Mouse (Mus musculus): ENCODE data around the gene Cds2. TPM values are rescaled to one million over a fixed set of nuclear protein-coding genes. Genes with fewer than 3 reads are reported as not detected.
A peak's percentile ranks its signal among the peaks of the same experiment; 100 is the strongest.

Gene Cds2
- polyA plus RNA-seq, 1 experiment from 2014 or later = 10.2 TPM

DNA sequence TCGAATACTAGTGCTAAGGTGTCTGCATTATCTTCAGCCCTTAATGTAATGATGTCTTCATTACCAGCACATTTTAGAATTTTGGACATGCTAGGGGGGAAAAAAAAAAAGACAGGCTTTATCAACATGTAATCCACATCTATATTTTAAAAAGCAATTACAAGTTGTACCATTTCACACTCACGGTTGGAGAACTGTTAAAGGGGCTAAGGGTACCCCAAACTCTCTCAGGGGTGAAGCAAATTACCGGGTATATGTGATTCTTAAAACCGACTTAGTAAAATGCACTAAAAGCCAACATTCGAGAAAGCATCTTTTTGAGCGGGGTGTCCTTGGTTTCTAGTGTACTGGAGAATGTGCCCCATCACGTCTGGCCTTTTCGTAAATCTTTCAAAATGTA lies 11.0 kb upstream of the Cds2 start:
- peak overlapping the region; percentile 83 for H3K4me2 ChIP-seq
- DNase-seq = no peak
- WGBS (ENCODE audit: insufficient replicate concordance) = 5% methylated on average over 8 of the region's 8 CpGs
- H3K9me3 ChIP-seq (replicated peaks) = no peaks in the 10 kb centered on the region
- H3K4me3 ChIP-seq (replicated peaks) = peak overlapping the region; percentile 85
- H3K27me3 ChIP-seq = no peaks in the 10 kb centered on the region
- no peak for ATAC-seq (ENCODE audit: low read depth)
- peaks cover 51% of the 10 kb centered on the region for H3K4me1 ChIP-seq (replicated peaks)
- H3K36me3 ChIP-seq = peaks cover 43% of the 10 kb centered on the region
- peak overlapping the region; percentile 89 for H3K9ac ChIP-seq
- H3K27ac ChIP-seq = peak overlapping the region; percentile 88

DNA sequence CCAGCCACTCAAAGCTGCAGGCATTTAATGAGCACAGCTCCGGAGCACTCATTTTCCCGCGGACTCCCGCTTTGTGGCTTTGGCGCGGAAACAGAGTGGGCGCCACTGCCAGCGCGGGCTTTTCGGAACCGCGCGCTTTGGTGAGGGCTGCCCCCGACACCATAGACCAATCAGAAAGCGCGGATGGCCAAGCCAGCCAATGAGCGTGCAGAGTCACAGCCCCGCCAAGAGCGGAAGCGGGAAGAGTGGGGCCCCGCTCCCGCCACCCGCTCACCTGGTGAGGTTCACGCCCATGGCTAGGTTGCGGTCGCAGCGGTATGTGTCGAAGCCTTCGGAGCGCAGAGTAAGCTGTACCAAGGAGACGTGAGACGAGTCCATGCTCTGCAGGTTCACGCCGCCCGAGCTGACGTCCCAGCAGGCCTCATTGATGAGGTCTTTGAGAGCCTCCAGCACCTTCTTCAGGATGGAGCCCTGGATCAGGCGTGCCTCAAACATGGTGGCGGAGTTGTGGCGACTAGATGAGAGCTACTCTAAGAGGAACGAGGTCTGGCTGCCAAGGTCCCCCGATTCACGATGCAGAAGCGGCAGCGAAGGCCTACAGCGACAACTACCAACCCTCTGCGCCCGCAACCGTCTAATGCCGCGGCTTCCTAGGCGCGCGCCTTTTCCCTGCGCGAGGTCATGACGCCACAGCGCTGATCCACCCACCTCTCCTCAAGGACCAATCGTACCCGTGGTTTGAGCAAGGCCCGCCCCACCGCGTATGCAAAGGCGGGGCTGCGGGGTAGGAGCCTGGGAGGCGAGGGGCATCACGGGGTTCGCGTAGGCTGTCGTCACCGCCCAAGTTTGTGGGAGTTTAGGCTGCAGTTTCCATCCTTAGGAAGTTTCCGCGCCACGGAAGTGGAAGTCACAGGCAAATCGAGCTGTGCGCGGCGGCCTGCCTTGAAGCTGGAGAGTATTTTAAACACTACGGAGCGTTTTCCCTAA lies 10.1 kb upstream of the Cds2 start, which contains the start of gene Pcna:
Pcna (minus strand) TSS at position 773 of the 987 bp plus-strand sequence.
- Histone ChIP-seq H3K4me1 (replicated peaks) (peaks cover 46% of the 10 kb centered on the region), H3K27me3 (no peaks in the 10 kb centered on the region), H3K4me3 (replicated peaks) (peak within 1 kb of the TSS; percentile 85), H3K4me2 (peak within 1 kb of the TSS; percentile 83), H3K9me3 (replicated peaks) (no peaks in the 10 kb centered on the region), H3K27ac (peak within 1 kb of the TSS; percentile 88), H3K9ac (peak within 1 kb of the TSS; percentile 89), H3K36me3 (peaks cover 38% of the 10 kb centered on the region)
- peak; percentile 97 for ATAC-seq (ENCODE audit: low read depth)
- under 1% methylated on average over 79 of the region's 79 CpGs for WGBS (ENCODE audit: insufficient replicate concordance)
- DNase-seq = peak; percentile 97

DNA sequence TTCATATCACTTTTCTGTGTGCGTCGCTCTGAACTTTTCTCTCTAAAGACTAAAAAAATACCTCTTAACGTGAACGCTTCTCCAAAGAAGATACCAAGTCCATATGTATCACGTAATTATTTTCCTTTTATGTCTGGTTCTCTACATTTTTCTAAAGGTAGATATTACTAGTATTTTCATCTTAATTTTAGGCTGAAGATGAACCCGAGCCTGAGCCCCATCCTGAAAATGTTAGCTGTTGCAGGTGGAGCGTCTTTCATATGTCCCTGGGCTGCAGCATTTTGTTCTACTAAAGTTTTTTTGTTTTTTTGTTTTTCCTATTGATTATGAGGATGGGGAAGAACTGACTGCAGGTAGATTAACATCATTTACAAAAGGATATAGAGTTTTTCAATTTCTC lies 9.3 kb upstream of the Cds2 start:
- H3K36me3 ChIP-seq = peaks cover 30% of the 10 kb centered on the region
- H3K4me2 ChIP-seq = peak overlapping the region; percentile 83
- H3K27me3 ChIP-seq = no peaks in the 10 kb centered on the region
- H3K4me3 ChIP-seq (replicated peaks) = peak overlapping the region; percentile 85
- under 1% methylated on average over 7 of the region's 7 CpGs for WGBS (ENCODE audit: insufficient replicate concordance)
- no peak for ATAC-seq (ENCODE audit: low read depth)
- H3K4me1 ChIP-seq (replicated peaks) = peaks cover 38% of the 10 kb centered on the region
- H3K9ac ChIP-seq = peak overlapping the region; percentile 77
- no peak for DNase-seq
- no peaks in the 10 kb centered on the region for H3K9me3 ChIP-seq (replicated peaks)
- H3K27ac ChIP-seq = peak overlapping the region; percentile 84

DNA sequence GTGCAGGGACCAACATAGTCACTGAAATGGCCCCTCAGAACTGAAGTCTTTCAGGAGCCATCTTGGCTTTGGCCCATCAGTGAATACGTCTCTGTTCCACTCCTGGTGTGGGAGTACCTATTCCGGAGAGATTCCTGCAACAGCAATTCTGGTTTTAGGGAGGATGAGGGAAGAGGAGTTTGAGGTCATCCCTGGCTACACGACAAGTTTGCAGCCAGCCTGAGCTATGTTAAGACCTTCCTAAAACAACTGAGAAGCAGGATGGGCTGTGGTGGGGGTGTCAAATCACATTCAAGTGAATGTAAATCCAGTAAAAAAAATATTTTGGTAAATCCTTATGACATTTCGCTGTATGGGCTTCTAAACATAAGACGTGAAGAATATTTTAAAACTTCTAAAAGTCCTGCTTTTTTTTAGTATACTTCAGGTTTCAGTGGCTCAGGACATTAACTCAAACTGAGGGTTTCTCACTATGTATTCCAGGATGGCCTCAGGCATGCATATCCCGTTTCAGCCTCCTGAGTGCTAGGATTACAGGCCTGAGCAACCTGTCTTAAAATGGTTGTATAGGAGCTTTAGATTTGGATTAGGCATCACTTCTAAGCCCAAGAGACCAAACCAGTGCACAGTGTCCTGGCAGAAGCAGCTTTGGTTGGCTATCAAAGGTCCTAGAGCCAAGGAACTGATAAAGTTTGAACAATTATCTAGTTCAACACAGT lies 5.4 kb upstream of the Cds2 start:
- Histone ChIP-seq H3K4me2 (no peak overlapping the region), H3K4me3 (replicated peaks) (no peak overlapping the region), H3K9ac (no peak overlapping the region), H3K27ac (no peak overlapping the region), H3K4me1 (replicated peaks) (peaks cover 18% of the 10 kb centered on the region), H3K9me3 (replicated peaks) (no peaks in the 10 kb centered on the region), H3K27me3 (no peaks in the 10 kb centered on the region), H3K36me3 (no peaks in the 10 kb centered on the region)
- WGBS (ENCODE audit: insufficient replicate concordance) = 83% methylated on average over 6 of the region's 6 CpGs
- ATAC-seq (ENCODE audit: low read depth) = no peak
- DNase-seq = no peak

DNA sequence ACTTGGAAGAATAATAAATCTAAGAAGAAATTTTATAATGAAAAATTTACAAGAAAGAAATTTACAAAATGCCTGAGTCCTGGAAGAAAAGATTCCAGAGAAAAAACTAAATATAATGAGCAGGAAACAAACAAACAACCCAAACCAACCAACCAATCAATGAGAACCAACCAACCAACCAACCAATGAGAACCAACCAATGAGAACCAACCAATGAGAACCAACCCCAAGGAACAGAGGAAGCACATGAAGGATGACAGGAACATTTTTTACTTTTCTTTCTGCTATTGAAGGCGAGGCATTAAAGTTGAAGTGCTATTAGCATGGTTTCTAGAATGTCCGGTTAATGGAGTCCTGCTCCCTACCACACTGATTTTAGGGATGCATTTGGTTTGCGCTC lies 2.3 kb upstream of the Cds2 start:
- Histone ChIP-seq H3K27me3 (no peaks in the 10 kb centered on the region), H3K4me2 (no peak overlapping the region), H3K36me3 (no peaks in the 10 kb centered on the region), H3K4me3 (replicated peaks) (no peak overlapping the region), H3K9ac (no peak overlapping the region), H3K9me3 (replicated peaks) (no peaks in the 10 kb centered on the region), H3K4me1 (replicated peaks) (peaks cover 28% of the 10 kb centered on the region), H3K27ac (no peak overlapping the region)
- 86% methylated on average over 3 of the region's 3 CpGs for WGBS (ENCODE audit: insufficient replicate concordance)
- no peak for DNase-seq
- no peak for ATAC-seq (ENCODE audit: low read depth)

DNA sequence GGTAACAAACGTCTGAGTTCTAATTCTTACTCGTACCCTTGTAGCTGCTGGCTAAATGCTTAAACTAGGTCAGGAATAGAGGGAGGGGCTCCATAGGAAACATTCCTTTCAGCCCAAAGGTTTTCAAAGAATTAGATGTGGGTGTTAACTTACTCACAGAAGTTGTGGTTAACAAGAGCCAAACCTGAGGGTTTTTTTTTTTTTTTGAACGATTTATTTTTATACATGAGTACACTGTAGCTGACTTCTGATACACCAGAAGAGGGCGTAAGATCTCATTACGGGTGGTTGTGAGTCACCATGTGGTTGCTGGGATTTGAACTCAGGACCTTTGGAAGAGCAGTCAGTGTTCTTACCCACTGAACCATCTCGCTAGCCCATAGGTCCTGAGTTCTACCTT lies 773 bp upstream of the Cds2 start:
- DNase-seq (no peak), ATAC-seq (ENCODE audit: low read depth) (no peak)
- H3K27me3 ChIP-seq = no peaks in the 10 kb centered on the region
- peaks cover 36% of the 10 kb centered on the region for H3K4me1 ChIP-seq (replicated peaks)
- H3K4me3 ChIP-seq (replicated peaks) = peak overlapping the region; percentile 51
- peak overlapping the region; percentile 49; the same call in 1 of the 2 replicates for H3K9ac ChIP-seq
- H3K4me2 ChIP-seq = peak overlapping the region; percentile 93
- 60% methylated on average over 6 of the region's 6 CpGs for WGBS (ENCODE audit: insufficient replicate concordance)
- no peaks in the 10 kb centered on the region for H3K36me3 ChIP-seq
- no peak overlapping the region for H3K27ac ChIP-seq
- no peaks in the 10 kb centered on the region for H3K9me3 ChIP-seq (replicated peaks)

DNA sequence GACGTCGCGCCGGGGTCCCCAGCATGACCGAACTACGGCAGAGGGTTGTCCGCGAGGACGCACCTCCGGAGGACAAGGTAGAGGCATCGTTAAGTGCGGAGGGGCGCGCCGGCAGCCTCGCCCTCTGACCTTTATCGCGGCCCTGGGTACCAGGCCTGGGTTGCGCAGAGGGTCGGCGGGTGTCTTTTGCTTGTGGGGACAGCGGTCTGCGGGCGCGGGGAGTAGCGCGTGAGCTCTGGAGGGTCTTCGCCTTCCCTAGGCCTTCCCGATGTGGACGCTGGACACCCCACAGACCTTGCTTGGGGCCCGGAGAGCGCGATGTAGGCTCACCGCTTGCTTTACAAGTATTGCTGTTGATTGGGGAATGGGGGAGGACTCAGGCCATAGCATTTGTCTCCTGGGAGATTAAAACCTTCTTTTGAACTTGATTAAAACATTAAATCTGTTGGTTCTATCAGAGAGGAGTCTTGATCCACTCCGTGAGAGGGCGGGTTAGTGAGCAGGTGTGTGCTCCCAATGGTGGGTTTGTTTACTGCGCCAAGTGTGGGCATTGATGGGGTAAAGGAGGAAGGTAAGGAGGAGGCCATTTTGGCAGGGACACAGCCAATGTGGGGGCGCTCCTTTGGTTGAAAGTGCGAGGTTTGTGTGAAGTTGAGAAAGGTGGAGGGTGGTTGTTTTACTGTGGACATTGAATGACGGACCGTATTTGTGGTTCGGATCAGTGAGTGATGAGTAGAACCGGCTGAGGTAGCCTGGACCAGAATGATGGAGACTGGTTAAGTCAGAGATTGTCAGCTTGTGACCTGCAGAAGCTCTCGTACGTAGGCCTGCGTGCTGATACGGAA lies 695 bp downstream of the Cds2 start:
- peak; percentile 31 for DNase-seq
- H3K4me2 ChIP-seq = peak overlapping the region; percentile 93
- H3K27ac ChIP-seq = peak overlapping the region; percentile 85
- H3K4me3 ChIP-seq (replicated peaks) = peak overlapping the region; percentile 82
- no peaks in the 10 kb centered on the region for H3K36me3 ChIP-seq
- ATAC-seq (ENCODE audit: low read depth) = peak; percentile 69
- under 1% methylated on average over 47 of the region's 47 CpGs for WGBS (ENCODE audit: insufficient replicate concordance)
- peaks cover 37% of the 10 kb centered on the region for H3K4me1 ChIP-seq (replicated peaks)
- peak overlapping the region; percentile 94 for H3K9ac ChIP-seq
- no peaks in the 10 kb centered on the region for H3K9me3 ChIP-seq (replicated peaks)
- H3K27me3 ChIP-seq = no peaks in the 10 kb centered on the region

DNA sequence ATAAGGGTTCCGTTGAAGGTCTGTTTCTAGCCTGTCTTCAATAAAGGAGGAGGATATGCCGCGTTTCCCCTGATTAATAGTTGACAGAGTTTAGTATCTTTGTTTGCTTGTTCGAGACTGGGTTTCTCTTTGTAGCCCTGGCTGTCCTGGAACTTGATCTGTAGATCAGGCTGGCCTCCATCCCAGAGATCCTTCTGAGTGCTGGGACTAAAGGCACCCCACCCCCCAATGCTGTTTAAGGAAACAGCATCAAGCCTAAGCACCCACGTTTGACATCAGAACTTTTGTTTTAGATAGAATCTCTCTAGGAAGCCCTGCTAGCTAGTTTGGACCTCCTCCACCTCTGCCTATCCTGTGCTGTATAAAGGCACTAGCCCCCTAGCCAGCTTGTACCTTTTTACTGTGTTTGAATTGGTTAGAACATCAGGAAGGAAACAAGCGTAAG lies 1.3 kb downstream of the Cds2 start:
- H3K4me2 ChIP-seq = peak overlapping the region; percentile 93
- H3K9ac ChIP-seq = peak overlapping the region; percentile 94
- DNase-seq = no peak
- H3K36me3 ChIP-seq = no peaks in the 10 kb centered on the region
- H3K27ac ChIP-seq = peak overlapping the region; percentile 85
- peaks cover 42% of the 10 kb centered on the region for H3K4me1 ChIP-seq (replicated peaks)
- H3K27me3 ChIP-seq = no peaks in the 10 kb centered on the region
- no peaks in the 10 kb centered on the region for H3K9me3 ChIP-seq (replicated peaks)
- no peak for ATAC-seq (ENCODE audit: low read depth)
- peak overlapping the region; percentile 82 for H3K4me3 ChIP-seq (replicated peaks)
- 14% methylated on average over 6 of the region's 6 CpGs for WGBS (ENCODE audit: insufficient replicate concordance)

DNA sequence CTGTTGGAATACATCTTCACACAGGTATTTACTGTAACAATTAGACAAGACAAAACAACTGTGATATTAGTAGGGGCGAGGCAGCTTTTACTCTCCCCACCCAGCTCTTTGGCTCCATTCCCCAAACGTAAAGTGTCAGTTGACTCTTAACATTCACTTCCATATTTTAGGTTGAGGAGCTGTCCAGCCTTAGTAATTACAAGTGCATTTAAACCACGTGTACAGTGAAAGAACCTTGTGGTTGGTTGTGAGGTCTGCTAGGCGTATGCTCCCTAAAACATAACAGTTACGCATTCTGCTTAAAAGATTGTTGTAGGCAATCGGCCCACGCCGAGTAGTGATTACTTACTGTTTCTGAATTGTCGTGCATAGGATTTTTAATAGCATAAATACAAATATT lies 2.2 kb downstream of the Cds2 start:
- WGBS (ENCODE audit: insufficient replicate concordance) = 61% methylated on average over 9 of the region's 9 CpGs
- Histone ChIP-seq H3K4me1 (replicated peaks) (peaks cover 52% of the 10 kb centered on the region), H3K27me3 (no peaks in the 10 kb centered on the region), H3K4me3 (replicated peaks) (no peak overlapping the region), H3K36me3 (no peaks in the 10 kb centered on the region), H3K4me2 (peak overlapping the region; percentile 93; the same call in 1 of the 2 replicates), H3K27ac (peak overlapping the region; percentile 8; the same call in 1 of the 2 replicates), H3K9ac (no peak overlapping the region), H3K9me3 (replicated peaks) (no peaks in the 10 kb centered on the region)
- no peak for ATAC-seq (ENCODE audit: low read depth)
- no peak for DNase-seq

DNA sequence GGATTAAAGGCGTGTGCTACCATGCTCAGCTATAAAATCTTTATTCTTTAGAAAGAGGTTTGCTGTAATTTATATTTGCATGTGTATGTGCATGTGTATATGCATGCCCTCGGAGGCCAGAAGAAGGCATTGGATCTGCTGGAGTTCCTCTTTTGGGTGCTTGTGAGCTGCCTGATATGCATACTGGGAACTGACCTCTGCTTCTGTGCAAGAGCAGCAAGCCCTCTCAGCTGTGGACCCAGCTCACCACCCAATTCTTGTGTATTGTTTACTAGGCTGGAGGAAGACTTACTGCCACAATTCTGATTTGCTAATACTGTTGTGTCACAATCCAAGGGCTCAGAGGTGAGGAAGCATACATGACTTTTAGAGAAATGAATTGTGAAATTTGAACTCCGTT lies 3.1 kb downstream of the Cds2 start:
- no peak for ATAC-seq (ENCODE audit: low read depth)
- DNase-seq = no peak

More for the DNA sequence above, 3.1 kb downstream of the Cds2 start:
- Histone ChIP-seq H3K9me3 (replicated peaks) (no peaks in the 10 kb centered on the region), H3K4me3 (replicated peaks) (no peak overlapping the region), H3K4me1 (replicated peaks) (peaks cover 60% of the 10 kb centered on the region), H3K9ac (no peak overlapping the region), H3K4me2 (no peak overlapping the region), H3K27ac (no peak overlapping the region), H3K27me3 (no peaks in the 10 kb centered on the region), H3K36me3 (no peaks in the 10 kb centered on the region)
- WGBS (ENCODE audit: insufficient replicate concordance) = 56% methylated on average over 3 of the region's 3 CpGs
